Mouse (Mus musculus) G1E (cell line): ENCODE measurements around the gene Rab30. TPM values are rescaled to one million over a fixed set of nuclear protein-coding genes. Genes with fewer than 3 reads are reported as not detected.

Source experiments
- ATAC-seq: 2 replicates; pipeline ENCODE4 v1.8.0; 2016; ENCODE audit warnings: mild to moderate bottlenecking; ENCODE audit not compliant: insufficient number of reproducible peaks, poor library complexity, low FRiP score, severe bottlenecking; ENCODE audit errors: extremely low read depth
- DNase-seq: peaks from one replicate; pipeline ENCODE4 v3.0.0; 2012; ENCODE audit warnings: low spot score
- H3K27me3 ChIP-seq: 2 replicates; pipeline ENCODE4 v1.6.1; 2012; ENCODE audit warnings: mild to moderate bottlenecking, low read length, inconsistent platforms; ENCODE audit not compliant: insufficient read depth
- H3K36me3 ChIP-seq: replicated peaks from 2 replicates; pipeline ENCODE3; 2012; ENCODE audit warnings: mild to moderate bottlenecking, inconsistent platforms
- H3K4me1 ChIP-seq: 2 replicates; pipeline ENCODE4 v1.6.1; 2012; ENCODE audit warnings: low read depth, low read length, inconsistent platforms, mixed read lengths; ENCODE audit not compliant: insufficient read depth
- H3K4me3 ChIP-seq: 2 replicates; pipeline ENCODE4 v1.5.1; 2012; ENCODE audit warnings: low read depth, mild to moderate bottlenecking, inconsistent platforms, low read length, moderate library complexity, mixed read lengths
- H3K9me3 ChIP-seq: replicated peaks from 2 replicates; pipeline ENCODE4 v1.6.1; 2012; ENCODE audit warnings: inconsistent platforms
- CTCF ChIP-seq: IDR thresholded peaks from 2 replicates; pipeline ENCODE4 v1.5.1; 2012; ENCODE audit warnings: low read depth, low read length, inconsistent platforms, mixed read lengths
- GATA1 ChIP-seq: IDR thresholded peaks from 2 replicates; pipeline ENCODE4 v1.6.1; 2012; ENCODE audit warnings: borderline replicate concordance, low read length, inconsistent platforms, mixed read lengths
- GATA2 ChIP-seq: IDR thresholded peaks from 2 replicates; pipeline ENCODE4 v1.6.1; 2012; ENCODE audit warnings: low read depth, low read length, inconsistent platforms, borderline replicate concordance
- POLR2AphosphoS5 ChIP-seq: IDR thresholded peaks from 2 replicates; pipeline ENCODE4 v1.6.1; 2012; ENCODE audit warnings: low read depth, low read length, inconsistent platforms; ENCODE audit not compliant: insufficient replicate concordance
- TAL1 ChIP-seq: conservative IDR thresholded peaks from 2 replicates; pipeline ENCODE4 v1.6.1; 2012; ENCODE audit warnings: low read depth, low read length, inconsistent platforms, mixed read lengths
- polyA plus RNA-seq: library from polyadenylated mRNA; stranded (reverse); fragments of >175 nt; gene quantifications from 2 replicates; pipeline ENCODE4 v1.2.3, GENCODE M21; 2012
- total RNA-seq, 2 experiments: library from RNA; stranded (forward) in 1 of 2; stranded (reverse) in 1 of 2; fragments of 200-1000 nt in 1 of 2; fragments of >200 nt in 1 of 2; fragmentation: Nextera tagmentation in 1 of 2; gene quantifications; 2 replicates each; pipeline ENCODE4 v1.2.3; 2014 to 2017

Rab30 gene
- total RNA-seq (2014; fragmentation: Nextera tagmentation) (3.4 and 4.4 TPM in 2 replicates), total RNA-seq (2017) (1.1 and 1.6 TPM in 2 replicates), polyA plus RNA-seq (0.01 and 0.08 TPM in 2 replicates)

DNA sequence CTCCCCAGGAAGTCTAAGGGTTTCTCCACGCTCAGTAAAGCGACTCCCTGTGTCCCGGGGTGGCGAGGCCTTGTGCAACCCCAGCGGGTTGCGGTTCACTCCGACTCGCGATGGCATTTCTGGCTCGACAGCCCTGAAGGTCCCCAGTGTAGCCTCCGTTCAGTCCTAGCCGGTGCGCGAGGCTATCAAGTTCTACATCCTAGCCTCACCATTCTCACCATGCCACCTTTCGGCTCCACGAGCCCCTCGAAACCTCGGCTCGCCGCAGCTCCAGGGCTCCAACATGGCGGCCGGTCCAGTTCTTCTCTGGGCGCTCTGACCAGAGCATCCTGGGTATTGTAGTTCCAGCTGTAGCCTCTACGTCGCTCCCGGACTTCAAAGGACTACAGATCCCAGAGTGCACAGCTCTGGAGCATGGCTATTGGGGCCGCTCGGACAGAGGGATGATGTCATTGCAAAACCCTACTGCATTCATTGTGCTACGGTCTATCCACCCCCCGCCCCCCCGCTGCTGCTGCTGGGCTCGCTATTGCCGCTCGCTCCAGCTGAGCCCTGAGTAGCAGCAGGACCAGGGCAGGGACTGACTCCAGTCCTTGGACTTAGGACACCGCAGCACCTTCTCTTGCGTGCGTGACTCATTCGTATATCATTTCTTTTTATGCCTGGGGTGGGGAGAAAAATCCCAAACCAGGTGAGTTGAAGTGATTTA lies at the start of gene Rab30:
Gene Rab30, plus strand, starts transcription at position 452 of the 709 bp plus-strand sequence.
- ATAC-seq (peak; percentile 99), DNase-seq (peak; percentile 79)
- no peak for TF ChIP-seq GATA1
- Histone ChIP-seq H3K27me3 (peaks cover 8% of the 10 kb centered on the region; the same call in 1 of the 2 replicates), H3K4me3 (peak within 1 kb of the TSS; percentile 88), H3K9me3 (no peaks in the 10 kb centered on the region), H3K36me3 (peaks cover 26% of the 10 kb centered on the region), H3K4me1 (peaks cover 34% of the 10 kb centered on the region)

DNA sequence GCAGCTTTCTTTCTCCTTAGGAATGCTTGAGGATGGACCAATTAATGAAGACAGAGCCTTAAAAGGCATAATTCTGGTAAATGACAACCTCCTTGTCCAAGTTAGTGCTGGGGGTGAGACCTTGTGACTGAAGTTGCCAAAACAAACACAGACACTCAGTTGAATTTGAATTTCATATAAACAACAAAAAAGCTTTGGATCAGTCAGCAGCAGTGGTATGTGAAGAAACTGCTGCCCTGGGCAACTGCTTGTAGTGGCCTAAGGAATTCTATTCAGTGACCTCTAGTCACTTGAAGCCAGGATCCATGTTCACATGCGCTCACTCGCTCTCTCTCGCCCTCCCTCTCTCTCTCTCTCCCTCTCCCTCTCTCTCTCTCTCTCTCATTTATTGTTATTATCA lies 45.0 kb upstream of the Rab30 start:
- TF ChIP-seq GATA1 (no peak), TAL1 (no peak), CTCF (no peak), GATA2 (no peak), POLR2AphosphoS5 (no peak)
- DNase-seq, result no peak
- no peak for ATAC-seq
- peaks cover 18% of the 10 kb centered on the region for H3K27me3 ChIP-seq
- H3K36me3 ChIP-seq, result no peaks in the 10 kb centered on the region
- no peaks in the 10 kb centered on the region for H3K4me1 ChIP-seq
- H3K9me3 ChIP-seq, result no peaks in the 10 kb centered on the region
- no peak overlapping the region for H3K4me3 ChIP-seq

DNA sequence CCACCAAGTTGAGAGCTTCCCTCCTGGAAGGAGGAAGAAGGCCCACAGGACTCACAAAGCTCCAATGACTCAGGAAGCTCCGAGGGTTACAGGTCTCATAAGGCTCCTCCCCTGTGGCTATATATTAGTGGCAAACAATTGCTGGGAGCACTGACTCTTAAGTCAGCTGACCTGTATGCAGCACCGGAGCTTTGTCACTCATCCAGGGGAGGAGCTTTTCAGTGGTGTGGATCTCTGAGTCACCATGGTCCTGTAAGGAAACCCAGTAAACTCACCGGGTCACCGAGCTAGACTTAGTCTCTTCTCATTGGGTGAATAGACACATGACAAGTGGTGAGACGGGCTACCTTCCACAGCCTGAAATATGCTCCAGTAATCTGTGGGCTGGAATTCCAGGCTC lies 42.6 kb upstream of the Rab30 start:
- H3K27me3 ChIP-seq, result peaks cover 22% of the 10 kb centered on the region
- H3K4me3 ChIP-seq, result no peak overlapping the region
- DNase-seq (no peak), ATAC-seq (no peak)
- TF ChIP-seq TAL1 (no peak), CTCF (no peak), POLR2AphosphoS5 (no peak), GATA2 (no peak), GATA1 (no peak)
- no peaks in the 10 kb centered on the region for H3K36me3 ChIP-seq
- H3K4me1 ChIP-seq, result no peaks in the 10 kb centered on the region
- H3K9me3 ChIP-seq, result no peaks in the 10 kb centered on the region

DNA sequence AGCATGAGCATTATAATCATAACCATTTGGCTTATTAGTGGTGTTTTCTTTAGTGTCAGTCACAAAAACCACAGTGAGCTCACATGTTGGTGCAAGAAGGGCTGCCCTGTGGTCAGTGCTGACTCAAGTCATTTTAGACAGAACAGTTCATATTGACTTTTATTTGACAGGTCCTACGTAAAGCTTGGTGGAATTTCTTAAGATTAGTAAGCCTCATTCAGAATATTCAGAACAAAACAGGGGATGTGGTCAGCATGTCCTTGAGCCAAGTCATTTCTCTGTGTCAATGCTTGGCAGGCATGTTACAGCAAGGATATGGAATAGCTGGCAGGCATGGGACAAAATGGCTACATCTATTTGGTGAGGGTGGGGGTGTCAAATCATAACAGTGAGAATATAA lies 37.7 kb upstream of the Rab30 start:
- no peaks in the 10 kb centered on the region for H3K4me1 ChIP-seq
- H3K4me3 ChIP-seq, result no peak overlapping the region
- TF ChIP-seq GATA2 (no peak), CTCF (no peak), TAL1 (no peak), GATA1 (no peak), POLR2AphosphoS5 (no peak)
- H3K36me3 ChIP-seq, result no peaks in the 10 kb centered on the region
- H3K27me3 ChIP-seq, result peaks cover 20% of the 10 kb centered on the region
- DNase-seq (no peak), ATAC-seq (no peak)
- no peaks in the 10 kb centered on the region for H3K9me3 ChIP-seq

DNA sequence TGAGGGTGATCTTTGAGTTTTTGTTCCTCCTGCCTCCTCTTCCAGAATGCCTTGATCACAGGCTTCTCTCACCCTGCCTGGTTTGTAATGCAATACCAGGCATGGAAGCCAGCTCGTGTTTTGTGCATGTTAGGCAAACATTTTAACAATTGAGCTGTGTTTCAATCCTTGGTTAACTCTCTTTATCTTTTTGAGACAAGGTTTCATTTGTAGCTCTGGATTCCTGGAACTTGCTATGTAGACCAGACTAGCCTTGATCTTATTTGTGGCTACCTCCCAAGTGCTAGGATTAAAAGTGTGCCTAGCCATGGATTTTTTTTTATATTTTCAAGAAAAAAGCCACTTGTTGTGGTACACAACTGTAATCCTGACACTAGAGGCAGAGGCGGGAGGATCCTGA lies 35.9 kb upstream of the Rab30 start:
- TF ChIP-seq GATA2 (no peak), GATA1 (no peak), CTCF (no peak)
- no peaks in the 10 kb centered on the region for H3K36me3 ChIP-seq
- H3K4me3 ChIP-seq, result no peak overlapping the region
- ATAC-seq (no peak), DNase-seq (no peak)
- no peaks in the 10 kb centered on the region for H3K9me3 ChIP-seq
- H3K4me1 ChIP-seq, result no peaks in the 10 kb centered on the region
- H3K27me3 ChIP-seq, result peaks cover 16% of the 10 kb centered on the region

DNA sequence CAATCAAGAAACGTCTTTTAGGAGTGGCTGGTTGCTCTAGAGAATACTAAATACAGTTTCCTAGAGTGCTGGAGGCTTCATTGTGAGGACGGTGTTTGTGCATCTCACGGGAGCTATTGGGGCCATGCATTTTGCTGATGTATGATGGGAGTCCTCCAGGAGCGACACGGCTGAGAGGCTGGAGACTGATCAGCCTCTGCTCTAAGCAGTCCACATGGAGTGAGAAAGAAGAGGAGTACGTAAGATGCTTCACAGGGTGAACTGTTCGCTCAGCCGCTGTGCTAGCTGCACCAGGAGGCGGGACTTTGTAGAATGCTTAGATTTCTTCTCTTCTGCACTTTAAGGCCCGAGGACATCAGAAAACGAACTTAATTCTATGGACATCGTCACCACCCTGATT lies 34.7 kb upstream of the Rab30 start:
- DNase-seq (no peak), ATAC-seq (no peak)
- H3K36me3 ChIP-seq, result no peaks in the 10 kb centered on the region
- no peaks in the 10 kb centered on the region for H3K9me3 ChIP-seq
- TF ChIP-seq TAL1, result no peak
- no peak for TF ChIP-seq CTCF
- no peak for TF ChIP-seq GATA1
- no peak for TF ChIP-seq POLR2AphosphoS5
- no peak for TF ChIP-seq GATA2
- H3K4me1 ChIP-seq, result no peaks in the 10 kb centered on the region
- H3K4me3 ChIP-seq, result no peak overlapping the region
- peaks cover 16% of the 10 kb centered on the region for H3K27me3 ChIP-seq

DNA sequence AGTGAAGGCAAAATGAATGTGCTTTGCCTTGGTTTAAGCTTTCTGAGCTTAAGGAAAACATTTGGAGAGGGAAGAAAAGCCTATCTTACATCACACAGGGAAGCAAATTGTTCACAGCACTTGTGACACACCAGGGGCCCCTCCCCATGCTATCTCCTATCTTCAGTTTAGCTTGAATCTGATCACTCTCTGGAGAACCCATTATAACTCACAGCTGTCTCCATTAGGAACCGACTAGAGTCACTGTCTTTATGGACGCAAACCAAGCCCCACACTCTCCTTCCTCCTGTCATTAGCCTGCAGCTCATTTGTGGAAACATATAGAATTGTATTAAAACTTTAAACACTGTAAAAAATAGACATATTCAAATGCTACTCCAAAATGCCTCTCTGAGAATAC lies 31.8 kb upstream of the Rab30 start:
- no peak for TF ChIP-seq TAL1
- TF ChIP-seq GATA1, result no peak
- no peak for TF ChIP-seq POLR2AphosphoS5
- no peak for TF ChIP-seq GATA2
- no peak for TF ChIP-seq CTCF
- ATAC-seq (no peak), DNase-seq (no peak)
- no peaks in the 10 kb centered on the region for H3K36me3 ChIP-seq
- H3K27me3 ChIP-seq, result peaks cover 12% of the 10 kb centered on the region
- no peaks in the 10 kb centered on the region for H3K4me1 ChIP-seq
- H3K4me3 ChIP-seq, result no peak overlapping the region
- no peaks in the 10 kb centered on the region for H3K9me3 ChIP-seq
